ENCODE assay signal across 8 mouse cellular contexts in genomic region chr5:43781977-43782930, GRCm38 (mm10). TPM values are rescaled to one million over a fixed set of nuclear protein-coding genes. Genes with fewer than 3 reads are reported as not detected.
DNase-seq lines count a peak whose midpoint lies in the region; ATAC-seq and TF ChIP-seq lines count a peak whose summit lies in the region.

No protein-coding gene starts in this region.

- WGBS in embryonic facial prominence, embryonic 10.5 days = 5% methylated on average over 81 of the region's 82 CpGs
- 3% methylated on average over 77 of the region's 82 CpGs for WGBS in limb, embryonic 13.5 days
- WGBS in midbrain, embryonic 15.5 days = 3% methylated on average over 81 of the region's 82 CpGs
- 5% methylated on average over 81 of the region's 82 CpGs for WGBS in spleen, adult 2 months

- peak overlapping the region; percentile 96 for H3K9ac ChIP-seq in limb, embryonic 13.5 days
- peak overlapping the region; percentile 97 for H3K9ac ChIP-seq in midbrain, embryonic 15.5 days

- no peaks in the 10 kb centered on the region for H3K9me3 ChIP-seq in embryonic facial prominence, embryonic 10.5 days
- no peaks in the 10 kb centered on the region for H3K9me3 ChIP-seq in limb, embryonic 13.5 days
- no peaks in the 10 kb centered on the region for H3K9me3 ChIP-seq in midbrain, embryonic 15.5 days

- no peaks in the 10 kb centered on the region for H3K27me3 ChIP-seq in embryonic facial prominence, embryonic 10.5 days (replicated peaks; ENCODE audit: low read depth, poor library complexity, severe bottlenecking)
- no peaks in the 10 kb centered on the region for H3K27me3 ChIP-seq in limb, embryonic 13.5 days
- H3K27me3 ChIP-seq in midbrain, embryonic 15.5 days (replicated peaks) = no peaks in the 10 kb centered on the region
- no peaks in the 10 kb centered on the region for H3K27me3 ChIP-seq in spleen, adult 2 months (ENCODE audit: control insufficient read depth, insufficient read depth, low read length)

- H3K27ac ChIP-seq in embryonic facial prominence, embryonic 10.5 days (replicated peaks) = peak overlapping the region; percentile 98
- peak overlapping the region; percentile 93 for H3K27ac ChIP-seq in limb, embryonic 13.5 days
- H3K27ac ChIP-seq in midbrain, embryonic 15.5 days = peak overlapping the region; percentile 99
- H3K27ac ChIP-seq in spleen, adult 2 months (ENCODE audit: insufficient read depth, low read length) = peak overlapping the region; percentile 95

- peak; percentile 93 for ATAC-seq in limb, embryonic 13.5 days (ENCODE audit: low FRiP score, low read depth)
- peak; percentile 96 for ATAC-seq in midbrain, embryonic 15.5 days (replicated peaks)

- H3K4me2 ChIP-seq in limb, embryonic 13.5 days (replicated peaks) = peak overlapping the region; percentile 67
- peak overlapping the region; percentile 83 for H3K4me2 ChIP-seq in midbrain, embryonic 15.5 days

- no peak for TF ChIP-seq CTCF in spleen, adult 2 months (IDR thresholded peaks at IDR 0.05; ENCODE audit: extremely low read depth, insufficient read depth, insufficient read length, insufficient replicate concordance)

- TF ChIP-seq POLR2A in spleen, adult 2 months (IDR thresholded peaks at IDR 0.05; ENCODE audit: low read depth, low read length) = peak; percentile 59; the same call in 1 of the 2 replicates

- peaks cover 11% of the 10 kb centered on the region; the same call in 1 of the 2 replicates for H3K36me3 ChIP-seq in embryonic facial prominence, embryonic 10.5 days (replicated peaks)
- H3K36me3 ChIP-seq in limb, embryonic 13.5 days = no peaks in the 10 kb centered on the region
- H3K36me3 ChIP-seq in midbrain, embryonic 15.5 days (replicated peaks) = no peaks in the 10 kb centered on the region
- no peaks in the 10 kb centered on the region for H3K36me3 ChIP-seq in spleen, adult 2 months (ENCODE audit: control insufficient read depth, insufficient read depth, low read length)

- peak overlapping the region; percentile 90 for H3K4me3 ChIP-seq in embryonic facial prominence, embryonic 10.5 days
- H3K4me3 ChIP-seq in limb, embryonic 13.5 days = peak overlapping the region; percentile 84
- H3K4me3 ChIP-seq in midbrain, embryonic 15.5 days = peak overlapping the region; percentile 64
- H3K4me3 ChIP-seq in spleen, adult 2 months (ENCODE audit: extremely low read depth, insufficient read depth, insufficient read length) = peak overlapping the region; percentile 97

- H3K4me1 ChIP-seq in embryonic facial prominence, embryonic 10.5 days = peaks cover 15% of the 10 kb centered on the region
- H3K4me1 ChIP-seq in limb, embryonic 13.5 days = peaks cover 12% of the 10 kb centered on the region
- H3K4me1 ChIP-seq in midbrain, embryonic 15.5 days = peaks cover 19% of the 10 kb centered on the region
- H3K4me1 ChIP-seq in spleen, adult 2 months (ENCODE audit: control insufficient read depth, insufficient read depth, insufficient read length) = peaks cover 11% of the 10 kb centered on the region; the same call in 1 of the 2 replicates

- peak; percentile 80 for DNase-seq in layer of hippocampus, adult 11-12 months (ENCODE audit: low spot score)
- DNase-seq in layer of hippocampus, adult 9-10 months (ENCODE audit: low spot score) = no peak
- peak; percentile 86 for DNase-seq in embryonic facial prominence, embryonic 10.5 days (ENCODE audit: low spot score)
- peak; percentile 99 for DNase-seq in heart, adult 11 months
- peak; percentile 84 for DNase-seq in kidney, adult 18-20 months
- peak; percentile 67 to 72 for DNase-seq in spleen, adult 2 months (ENCODE audit: low read depth in 1 of 2, low spot score in 2 of 2)

RNA-seq across cellular contexts. Expression of gene Bst1, which starts 36.4 kb away (rescaled TPM):
- polyA plus RNA-seq in embryonic facial prominence, embryonic 10.5 days (2016; fragmentation: Nextera tagmentation; extraction: Ambion mirVana) = 0.17 TPM in 1 of 2 replicates, not detected in the other
- 0.05 and 0.14 TPM in 2 replicates for polyA plus RNA-seq in limb, embryonic 13.5 days (2015; fragmentation: Nextera tagmentation; extraction: Ambion mirVana)
- 0.06 TPM in 1 of 2 replicates, not detected in the other for polyA plus RNA-seq in midbrain, embryonic 15.5 days (2015; fragmentation: Nextera tagmentation; extraction: Ambion mirVana)
- 5.6 and 8.4 TPM in 2 replicates for polyA plus RNA-seq in spleen, adult 2 months (2012; rRNA removed)

RNA-seq across cellular contexts. Expression of gene Fbxl5, which starts 39.2 kb away (rescaled TPM):
- 52.3 and 52.7 TPM in 2 replicates for polyA plus RNA-seq in embryonic facial prominence, embryonic 10.5 days (2016; fragmentation: Nextera tagmentation; extraction: Ambion mirVana)
- 56.7 and 58.6 TPM in 2 replicates for polyA plus RNA-seq in limb, embryonic 13.5 days (2015; fragmentation: Nextera tagmentation; extraction: Ambion mirVana)
- 77.2 and 77.4 TPM in 2 replicates for polyA plus RNA-seq in midbrain, embryonic 15.5 days (2015; fragmentation: Nextera tagmentation; extraction: Ambion mirVana)
- polyA plus RNA-seq in spleen, adult 2 months (2012; rRNA removed) = 13.0 and 13.9 TPM in 2 replicates
